Mouse (Mus musculus): ENCODE data around the gene Hist2h2aa1.

DNA sequence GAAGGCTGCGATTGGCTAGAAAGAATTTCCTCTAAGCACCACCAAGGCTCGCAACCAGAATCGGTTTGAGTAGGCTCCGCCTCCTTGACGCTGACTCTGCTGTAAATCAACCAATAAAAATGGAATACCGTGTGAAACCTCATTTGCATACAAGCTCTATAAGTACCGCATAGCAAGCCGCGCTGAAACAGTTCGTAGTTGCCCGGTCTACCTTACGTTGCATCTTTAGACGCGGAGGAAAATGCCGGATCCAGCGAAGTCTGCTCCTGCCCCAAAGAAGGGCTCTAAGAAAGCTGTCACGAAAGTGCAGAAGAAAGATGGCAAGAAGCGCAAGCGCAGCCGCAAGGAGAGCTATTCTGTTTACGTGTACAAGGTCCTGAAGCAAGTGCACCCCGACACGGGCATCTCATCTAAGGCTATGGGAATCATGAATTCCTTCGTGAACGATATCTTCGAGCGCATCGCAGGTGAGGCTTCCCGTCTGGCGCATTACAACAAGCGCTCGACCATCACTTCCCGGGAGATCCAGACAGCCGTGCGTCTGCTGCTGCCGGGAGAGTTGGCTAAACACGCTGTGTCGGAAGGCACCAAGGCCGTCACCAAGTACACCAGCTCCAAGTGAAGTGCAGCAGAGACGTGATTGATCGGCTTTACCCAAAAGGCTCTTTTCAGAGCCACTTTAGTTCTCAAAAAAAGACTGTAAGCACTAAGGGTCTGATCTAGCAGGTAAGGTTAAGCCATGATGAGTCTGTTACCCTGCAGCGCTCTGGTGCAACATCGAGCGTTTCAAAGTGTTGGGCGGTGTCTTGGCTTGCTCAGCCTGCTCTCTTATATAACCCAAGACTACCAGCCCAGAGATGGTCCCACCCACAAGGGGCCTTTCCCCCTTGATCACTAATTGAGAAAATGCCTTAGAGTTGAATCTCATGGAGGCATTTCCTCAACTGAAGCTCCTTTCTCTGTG, 24.5 kb downstream of the Hist2h2aa1 start, which contains the start of gene Hist2h2bb:
- TF ChIP-seq TAL1 (conservative IDR thresholded peaks at IDR 0.05; ENCODE audit: low read depth, low read length), result no peak
- no peak for TF ChIP-seq CTCF (IDR thresholded peaks at IDR 0.05; ENCODE audit: low read depth, low read length)
